Mouse (Mus musculus) CH12.LX (cell line): ENCODE results near the gene Zfp993. TPM values are rescaled to one million over a fixed set of nuclear protein-coding genes. Genes with fewer than 3 reads are reported as not detected.
"Not testable (repeated sequence)": the region's sequence is repeated elsewhere in the genome, so short reads cannot be mapped to it uniquely, and the experiment has no call there.

ENCODE experiments used
- DNase-seq: peaks from one replicate; pipeline ENCODE4 v3.0.0-alpha.2; 2013; ENCODE audit errors: extremely low read depth
- H3K27ac ChIP-seq: 2 replicates; pipeline ENCODE4 v1.5.1; 2012; ENCODE audit warnings: low read depth, mild to moderate bottlenecking, control low read depth, moderate library complexity; ENCODE audit not compliant: insufficient read depth
- H3K27me3 ChIP-seq: replicated peaks from 2 replicates; pipeline ENCODE3; 2012; ENCODE audit warnings: inconsistent platforms
- H3K36me3 ChIP-seq, 2 experiments: replicated peaks in 1 of 2; 2 replicates each; pipeline versions ENCODE3 to v1.6.1; 2012; ENCODE audit warnings: inconsistent platforms in 1 of 2, low read length in 1 of 2, mild to moderate bottlenecking in 1 of 2, mixed read lengths in 1 of 2, moderate library complexity in 1 of 2; ENCODE audit not compliant: control insufficient read depth in 1 of 2, insufficient read depth in 1 of 2
- H3K4me1 ChIP-seq, 2 experiments: 2 replicates each; pipeline ENCODE4 v1.6.1; 2012; ENCODE audit warnings: inconsistent platforms in 1 of 2, moderate library complexity in 1 of 2; ENCODE audit not compliant: insufficient read depth in 2 of 2, control insufficient read depth in 1 of 2
- H3K4me2 ChIP-seq: 2 replicates; pipeline ENCODE4 v1.6.1; 2012; ENCODE audit warnings: low read depth, mild to moderate bottlenecking, control low read depth; ENCODE audit not compliant: poor library complexity, insufficient read depth, severe bottlenecking
- H3K4me3 ChIP-seq, 3 experiments: fragments of 150-350 bp in 1 of 3; sonication (generic) in 1 of 3; replicated peaks in 1 of 3; 2 replicates each; pipeline versions ENCODE3 to v1.5.1; 2011 to 2012; ENCODE audit warnings: low read depth in 2 of 3, low read length in 2 of 3, mild to moderate bottlenecking in 2 of 3, moderate library complexity in 2 of 3, control low read depth in 1 of 3, improper control_type of control experiment in 1 of 3, inconsistent platforms in 1 of 3, mixed read lengths in 1 of 3; ENCODE audit not compliant: poor library complexity in 1 of 3
- H3K79me2 ChIP-seq: replicated peaks from 2 replicates; pipeline ENCODE4 v1.6.1; 2012; ENCODE audit warnings: mild to moderate bottlenecking, moderate library complexity; ENCODE audit not compliant: control insufficient read depth, poor library complexity, insufficient read depth, severe bottlenecking; ENCODE audit errors: extremely low read depth
- H3K9ac ChIP-seq: 2 replicates; pipeline ENCODE4 v1.6.1; 2012; ENCODE audit warnings: low read depth, mild to moderate bottlenecking, control low read depth, moderate library complexity; ENCODE audit not compliant: insufficient read depth
- H3K9me3 ChIP-seq: replicated peaks from 2 replicates; pipeline ENCODE3; 2012; ENCODE audit warnings: low read length, inconsistent platforms, mixed read lengths
- dilution Hi-C: fragments of 300-500 bp; cut with MboI; formaldehyde crosslinking; loops from 2 replicates; pipeline ENCODE4 v1.14.3; 2020; ENCODE audit warnings: low sequenced_read_pairs; ENCODE audit not compliant: extremely low pct_unique_long_range_greater_than_20kb, extremely low pct_ligation_motif_present
- in situ Hi-C: fragments of 300-500 bp; cut with MboI; formaldehyde crosslinking; loops from 3 replicates; pipeline ENCODE4 v1.14.3; 2019; ENCODE audit warnings: low sequenced_read_pairs, low pct_ligation_motif_present, low pct_unique_long_range_greater_than_20kb, mixed read lengths
- polyA plus RNA-seq: library from polyadenylated mRNA; unstranded; fragments of >175 nt; gene quantifications from 2 replicates; pipeline ENCODE4 v1.2.1, GENCODE M21; 2012; ENCODE audit warnings: low read depth; ENCODE audit not compliant: insufficient read length
- total RNA-seq, 2 experiments: library from RNA; depleted of rRNA; stranded (reverse); fragments of 300-350 nt in 1 of 2; fragments of >200 nt in 1 of 2; gene quantifications; 2 replicates each; pipeline ENCODE4 v1.2.3; 2012 to 2014

Zfp993 gene
- total and polyA plus RNA-seq, 3 experiments, result 3.5 to 8.4 (median 4.0) TPM

DNA sequence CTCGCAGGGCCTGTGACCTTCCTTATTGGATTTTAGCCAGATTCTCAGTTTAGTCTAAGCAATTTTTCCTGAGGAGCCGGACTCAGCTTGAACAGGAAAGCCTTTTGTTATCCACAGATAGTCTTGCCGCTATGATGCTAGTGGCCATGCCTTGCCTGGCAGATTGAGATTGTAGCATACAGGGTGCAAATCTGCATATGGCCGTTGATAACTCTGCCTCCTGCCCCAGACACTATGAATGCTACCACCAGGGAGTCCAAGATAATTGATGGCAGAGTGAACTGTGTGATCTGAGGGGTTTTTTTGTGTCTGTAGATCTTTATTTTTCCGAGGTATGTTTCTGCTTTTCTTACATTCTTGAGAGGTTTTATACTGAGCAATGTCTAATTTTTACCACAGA lies 39.9 kb downstream of the Zfp993 start:
- H3K9ac ChIP-seq, H3K27me3 ChIP-seq, H3K27ac ChIP-seq, in situ Hi-C loops, H3K9me3 ChIP-seq, H3K36me3 ChIP-seq, DNase-seq, H3K4me1 ChIP-seq, H3K4me3 ChIP-seq, dilution Hi-C loops, H3K79me2 ChIP-seq, H3K4me2 ChIP-seq: not testable (repeated sequence)

Other genes starting within 250 kb of the Zfp993 start
- gene Zfp992, start 161.9 kb upstream of the Zfp993 start, total RNA-seq (2012; rRNA removed), result 0.92 and 0.93 TPM in 2 replicates
- gene Zfp992, start 161.9 kb upstream of the Zfp993 start, total RNA-seq (2014; rRNA removed), result 1.4 and 2.0 TPM in 2 replicates
- gene Zfp992, start 161.9 kb upstream of the Zfp993 start, polyA plus RNA-seq, result 2.3 and 3.8 TPM in 2 replicates
- not detected in 2 replicates for gene Zfp981, start 108.9 kb upstream of the Zfp993 start, total RNA-seq (2012; rRNA removed)
- not detected in 2 replicates for gene Zfp981, start 108.9 kb upstream of the Zfp993 start, total RNA-seq (2014; rRNA removed)
- gene Zfp981, start 108.9 kb upstream of the Zfp993 start, polyA plus RNA-seq, result not detected in 2 replicates